Mouse (Mus musculus) erythroblast, embryonic 14.5 days (primary cell): ENCODE data around the gene Mxd3. TPM values are rescaled to one million over a fixed set of nuclear protein-coding genes. Genes with fewer than 3 reads are reported as not detected.

Source experiments
- H3K27me3 ChIP-seq: 2 replicates; pipeline ENCODE4 v1.6.1; 2012; ENCODE audit warnings: inconsistent platforms; ENCODE audit not compliant: control insufficient read depth
- H3K36me3 ChIP-seq: 2 replicates; pipeline ENCODE4 v1.6.1; 2012; ENCODE audit warnings: mild to moderate bottlenecking, inconsistent platforms; ENCODE audit not compliant: control insufficient read depth
- H3K4me1 ChIP-seq: 2 replicates; pipeline ENCODE4 v1.6.1; 2012; ENCODE audit warnings: inconsistent platforms; ENCODE audit not compliant: control insufficient read depth
- H3K4me3 ChIP-seq: replicated peaks from 2 replicates; pipeline ENCODE3; 2012; ENCODE audit warnings: moderate library complexity, mild to moderate bottlenecking, inconsistent platforms
- H3K9me3 ChIP-seq: 2 replicates; pipeline ENCODE4 v1.6.1; 2012; ENCODE audit warnings: low read length, inconsistent platforms, mixed read lengths; ENCODE audit not compliant: control insufficient read depth
- GATA1 ChIP-seq: IDR thresholded peaks from 2 replicates; pipeline ENCODE4 v1.6.1; 2012; ENCODE audit warnings: low read length, inconsistent platforms, mixed read lengths
- TAL1 ChIP-seq: IDR thresholded peaks from 3 replicates; pipeline ENCODE4 v1.6.1; 2012; ENCODE audit warnings: low read length, inconsistent platforms, mixed read lengths
- polyA plus RNA-seq: library from polyadenylated mRNA; stranded (reverse); fragments of >175 nt; gene quantifications from 2 replicates; pipeline ENCODE4 v1.2.3, GENCODE M21; 2012

The Mxd3 gene
- polyA plus RNA-seq, 1 experiment: 14.7 TPM

DNA sequence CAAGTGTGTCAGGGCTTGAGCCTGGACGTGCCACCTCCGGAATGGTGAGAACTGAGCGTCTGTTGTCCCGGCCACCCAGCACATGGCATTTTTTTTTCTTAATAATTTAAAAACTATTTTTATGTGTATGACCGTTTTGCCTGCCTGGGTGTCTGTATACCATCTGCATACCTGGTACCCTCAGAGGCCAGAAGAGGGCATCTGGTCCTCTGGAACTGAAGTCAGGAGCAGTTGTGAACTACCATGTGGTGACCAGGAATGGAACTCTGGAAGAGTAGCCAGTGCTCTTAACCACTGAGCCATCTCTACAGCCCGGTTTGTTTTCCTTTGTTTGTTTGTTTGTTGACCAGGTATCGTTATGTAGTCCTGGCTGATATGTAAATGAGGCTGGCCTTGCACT is 38.8 kb upstream of the Mxd3 start:
- H3K36me3 ChIP-seq: no peaks in the 10 kb centered on the region
- H3K9me3 ChIP-seq: no peaks in the 10 kb centered on the region
- TF ChIP-seq GATA1: no peak
- TF ChIP-seq TAL1: no peak
- peaks cover 52% of the 10 kb centered on the region for H3K4me1 ChIP-seq
- H3K4me3 ChIP-seq: no peak overlapping the region
- peaks cover 18% of the 10 kb centered on the region for H3K27me3 ChIP-seq

DNA sequence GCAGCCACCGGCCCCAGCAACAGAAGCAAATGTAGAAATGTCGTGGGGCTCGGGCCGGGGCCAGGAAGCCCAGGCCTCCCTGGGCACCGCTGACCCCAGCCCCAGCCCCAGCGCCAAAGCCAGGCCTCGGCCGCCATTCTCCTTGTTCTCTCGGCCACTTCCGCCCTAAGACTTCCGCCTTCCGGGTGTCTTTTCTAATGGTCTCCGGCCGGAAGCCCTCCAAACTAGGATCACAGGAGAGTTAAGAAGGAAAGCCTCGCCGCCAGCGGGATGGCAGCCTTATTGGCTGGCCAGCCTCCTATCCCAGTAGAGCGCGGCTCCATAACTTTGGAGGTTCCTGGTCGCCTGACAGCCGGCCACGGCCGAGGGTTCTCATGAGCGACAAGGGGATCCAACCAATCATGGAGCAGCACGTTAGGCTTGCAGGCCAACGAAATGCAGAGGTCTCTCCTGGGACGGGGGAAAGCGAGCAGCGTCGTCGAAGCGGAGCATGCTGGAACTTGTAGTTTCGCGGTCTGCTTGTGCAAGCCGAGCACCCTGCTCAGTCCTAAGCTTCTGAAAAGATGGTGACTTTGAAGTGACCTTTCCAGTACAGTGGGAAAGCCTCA is 32.9 kb upstream of the Mxd3 start, which contains the start of gene Lman2:
Lman2 (minus strand) TSS at position 331 of the 608 bp plus-strand sequence.
- Histone ChIP-seq H3K4me1 (peaks cover 59% of the 10 kb centered on the region), H3K4me3 (peak within 1 kb of the TSS; percentile 100), H3K9me3 (no peaks in the 10 kb centered on the region), H3K27me3 (no peaks in the 10 kb centered on the region; the same call in 1 of the 2 replicates), H3K36me3 (peaks cover 39% of the 10 kb centered on the region)
- TF ChIP-seq TAL1: no peak
- TF ChIP-seq GATA1: no peak

DNA sequence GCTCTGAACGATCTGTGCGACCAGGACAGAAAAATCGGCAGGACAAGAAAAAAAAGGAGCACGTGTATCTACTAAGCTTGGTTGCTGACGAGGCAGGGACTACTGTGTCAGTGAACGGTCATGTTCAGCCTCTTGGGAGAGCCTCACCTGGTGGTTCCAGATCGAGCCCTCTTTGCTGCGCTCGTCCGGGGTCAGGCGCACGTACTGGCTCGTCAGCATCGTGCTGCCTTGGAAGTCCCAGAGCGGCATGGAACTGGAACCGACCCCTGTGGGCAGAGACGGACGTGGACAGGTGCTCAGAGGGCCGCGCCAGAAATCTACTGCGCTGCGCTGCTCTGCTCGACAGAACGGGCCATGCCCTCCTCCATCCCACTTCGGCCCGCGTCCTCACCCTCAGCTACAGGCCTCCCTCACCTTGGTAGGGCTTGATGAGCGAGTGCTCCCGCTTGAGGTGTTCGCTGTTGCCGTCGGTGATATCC is 32.4 kb upstream of the Mxd3 start:
- TF ChIP-seq TAL1 (no peak), GATA1 (no peak)
- Histone ChIP-seq H3K4me3 (peak overlapping the region; percentile 100), H3K27me3 (no peaks in the 10 kb centered on the region; the same call in 1 of the 2 replicates), H3K9me3 (no peaks in the 10 kb centered on the region), H3K4me1 (peaks cover 54% of the 10 kb centered on the region), H3K36me3 (peaks cover 44% of the 10 kb centered on the region)

DNA sequence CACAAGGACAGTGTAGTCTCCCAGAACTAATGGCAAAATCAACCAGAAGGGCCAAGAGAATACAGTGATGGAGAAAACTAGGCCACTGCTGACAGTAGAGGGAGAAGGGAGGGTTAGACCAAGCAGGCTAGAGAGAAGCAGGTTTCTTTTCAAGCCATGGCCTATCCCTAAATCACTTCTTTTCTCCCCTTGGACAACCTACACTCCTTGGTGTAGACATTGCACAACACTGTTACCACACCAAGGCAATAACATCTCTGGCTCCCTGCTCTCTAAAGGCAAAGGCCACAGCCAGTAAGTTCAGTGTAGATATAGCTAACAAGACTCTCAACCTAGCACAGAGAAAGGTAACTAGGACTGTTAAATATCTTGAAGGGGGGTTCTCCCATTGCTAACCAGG is 31.5 kb upstream of the Mxd3 start:
- Histone ChIP-seq H3K27me3 (no peaks in the 10 kb centered on the region; the same call in 1 of the 2 replicates), H3K4me3 (peak overlapping the region; percentile 100), H3K4me1 (peaks cover 49% of the 10 kb centered on the region), H3K36me3 (peaks cover 52% of the 10 kb centered on the region), H3K9me3 (no peaks in the 10 kb centered on the region)
- no peak for TF ChIP-seq GATA1
- no peak for TF ChIP-seq TAL1

DNA sequence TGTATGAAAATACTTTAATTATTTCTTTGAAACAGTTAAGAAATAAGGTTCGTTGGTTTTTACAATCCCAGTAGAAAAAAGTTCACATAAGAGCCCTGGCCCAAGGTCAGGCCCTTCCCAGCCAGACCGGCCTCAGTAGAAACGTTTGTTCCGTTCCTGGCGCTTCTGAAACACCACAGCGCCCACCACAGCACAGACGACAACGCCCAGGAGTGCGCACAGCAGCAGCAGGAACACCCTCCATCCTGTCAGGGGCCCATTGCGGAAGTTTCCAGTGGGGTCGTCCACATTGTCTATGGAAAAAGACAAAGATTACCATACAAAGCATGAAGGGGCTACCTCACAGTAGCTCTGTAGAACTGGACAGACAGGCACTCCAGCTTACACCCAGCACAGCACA is 17.1 kb upstream of the Mxd3 start:
- no peaks in the 10 kb centered on the region for H3K9me3 ChIP-seq
- no peaks in the 10 kb centered on the region for H3K27me3 ChIP-seq
- no peak overlapping the region for H3K4me3 ChIP-seq
- peaks cover 85% of the 10 kb centered on the region for H3K36me3 ChIP-seq
- peaks cover 2% of the 10 kb centered on the region; the same call in 1 of the 2 replicates for H3K4me1 ChIP-seq
- no peak for TF ChIP-seq TAL1
- TF ChIP-seq GATA1: no peak

DNA sequence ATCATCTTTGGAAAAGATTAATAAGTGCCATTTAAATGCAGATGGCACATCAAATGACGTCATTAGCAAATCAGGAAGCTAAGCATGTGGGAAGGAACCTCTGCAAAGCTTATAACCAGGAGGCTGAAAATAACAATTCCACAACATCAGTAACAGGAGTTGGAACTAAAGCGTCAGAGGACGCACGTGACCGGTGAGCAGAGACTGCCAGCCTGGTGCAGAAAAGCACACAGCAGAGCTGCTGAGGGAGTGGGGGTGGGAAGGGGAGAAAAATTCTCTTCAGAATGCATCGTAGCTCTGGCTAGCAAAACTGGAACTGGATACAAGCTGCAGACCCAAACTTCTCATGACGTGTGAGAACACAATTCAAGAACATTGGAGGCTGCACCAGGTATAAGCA is 14.7 kb upstream of the Mxd3 start:
- peaks cover 4% of the 10 kb centered on the region for H3K4me1 ChIP-seq
- H3K4me3 ChIP-seq: no peak overlapping the region
- H3K27me3 ChIP-seq: peaks cover 2% of the 10 kb centered on the region; the same call in 1 of the 2 replicates
- TF ChIP-seq TAL1: no peak
- no peak for TF ChIP-seq GATA1
- no peaks in the 10 kb centered on the region for H3K9me3 ChIP-seq
- H3K36me3 ChIP-seq: peaks cover 62% of the 10 kb centered on the region

DNA sequence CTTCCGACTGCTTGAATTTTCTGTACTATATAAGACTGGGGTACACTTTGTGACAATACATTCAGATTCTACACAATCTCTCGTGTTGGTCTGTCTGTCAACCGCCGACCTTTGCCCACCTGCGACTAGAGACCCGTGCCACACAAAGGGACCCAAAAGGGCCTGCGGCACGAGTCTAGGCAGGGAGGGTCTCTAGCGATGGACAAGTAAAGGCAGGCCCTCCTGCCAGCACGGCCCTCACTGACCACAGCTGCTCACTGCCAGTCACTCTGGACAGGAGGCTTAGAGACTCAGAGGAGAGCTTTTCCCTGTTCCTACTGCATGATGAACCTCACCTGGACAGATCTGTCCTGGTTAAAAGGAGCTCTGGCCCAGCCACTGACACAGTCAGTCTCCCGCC is 12.8 kb upstream of the Mxd3 start:
- H3K27me3 ChIP-seq: peaks cover 2% of the 10 kb centered on the region; the same call in 1 of the 2 replicates
- H3K36me3 ChIP-seq: peaks cover 45% of the 10 kb centered on the region
- no peaks in the 10 kb centered on the region for H3K9me3 ChIP-seq
- TF ChIP-seq TAL1 (no peak), GATA1 (no peak)
- peaks cover 16% of the 10 kb centered on the region for H3K4me1 ChIP-seq
- H3K4me3 ChIP-seq: no peak overlapping the region

DNA sequence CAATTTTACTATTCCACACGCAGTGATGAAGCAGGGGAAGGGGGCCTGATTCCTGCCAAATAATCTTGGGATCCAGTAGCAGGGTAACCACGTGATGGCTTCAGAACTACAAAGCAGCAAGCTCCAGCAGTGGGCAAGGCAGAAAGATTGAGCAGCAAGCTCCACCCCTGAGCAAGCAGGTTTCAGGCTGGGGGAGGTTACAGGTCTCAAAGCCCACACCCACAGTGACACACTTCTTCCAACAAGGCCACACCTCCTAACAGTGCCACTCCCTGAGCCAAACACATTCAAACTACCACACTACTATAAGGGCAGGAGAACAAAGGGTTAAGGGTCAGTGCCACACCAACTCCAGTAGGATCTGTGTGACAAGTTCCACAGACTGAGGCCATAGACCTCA is 9.6 kb upstream of the Mxd3 start:
- H3K9me3 ChIP-seq: no peaks in the 10 kb centered on the region
- peaks cover 15% of the 10 kb centered on the region for H3K27me3 ChIP-seq
- TF ChIP-seq TAL1 (no peak), GATA1 (no peak)
- H3K36me3 ChIP-seq: peaks cover 13% of the 10 kb centered on the region
- no peak overlapping the region for H3K4me3 ChIP-seq
- H3K4me1 ChIP-seq: peaks cover 16% of the 10 kb centered on the region

DNA sequence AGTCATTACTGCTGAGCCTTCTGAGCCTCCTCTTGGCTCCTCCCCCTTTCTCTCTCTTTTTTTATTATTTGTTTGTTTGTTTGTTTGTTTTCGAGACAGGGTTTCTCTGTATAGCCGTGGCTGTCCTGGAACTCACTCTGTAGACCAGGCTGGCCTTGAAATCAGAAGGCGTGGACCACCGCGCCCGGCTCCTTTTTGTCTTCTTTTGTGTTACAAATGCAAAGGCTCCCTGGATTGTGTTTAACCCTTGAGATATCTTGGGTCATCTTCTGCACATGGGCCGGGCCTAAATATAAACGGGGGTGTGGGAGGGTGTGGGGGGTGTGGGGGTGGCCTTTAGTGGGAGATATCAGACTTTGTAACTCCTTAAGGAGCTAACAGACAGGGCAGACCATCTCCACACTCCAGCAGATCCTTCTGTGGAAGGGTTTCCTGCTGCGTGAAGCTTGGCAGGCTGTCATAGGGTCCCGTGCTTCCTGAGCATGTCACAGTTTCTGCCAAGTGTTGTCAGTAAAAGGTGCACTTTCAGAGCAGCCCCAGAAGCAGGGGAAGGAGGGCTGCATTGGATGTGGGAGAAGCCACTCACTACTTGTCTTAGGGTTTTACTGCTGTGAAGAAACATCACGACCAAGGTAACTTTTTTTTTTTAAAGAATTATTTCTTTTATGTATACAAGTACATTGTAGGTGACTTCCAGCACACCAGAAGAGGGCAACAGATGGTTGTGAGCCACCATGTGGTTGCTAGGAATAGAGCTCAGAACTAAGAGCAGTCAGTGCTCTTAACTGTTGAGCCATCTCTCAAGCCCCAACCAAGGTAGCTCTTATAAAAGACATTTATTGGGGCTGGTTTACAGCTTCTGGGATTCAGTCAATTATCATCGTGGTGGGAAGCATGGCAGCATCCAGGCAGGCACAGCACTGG is 8.8 kb upstream of the Mxd3 start:
- TF ChIP-seq TAL1 (no peak), GATA1 (no peak)
- Histone ChIP-seq H3K4me1 (peaks cover 15% of the 10 kb centered on the region), H3K4me3 (no peak overlapping the region), H3K9me3 (no peaks in the 10 kb centered on the region), H3K36me3 (peaks cover 4% of the 10 kb centered on the region), H3K27me3 (peaks cover 21% of the 10 kb centered on the region)
